Mouse (Mus musculus) hindbrain, postnatal 0 days (tissue): ENCODE results near the gene Cdk8. TPM values are rescaled to one million over a fixed set of nuclear protein-coding genes. Genes with fewer than 3 reads are reported as not detected.

Experiments used
- ATAC-seq: fragments of 200-750 bp; cut with Nextera tagmentation; 2 replicates; pipeline ENCODE4 v1.8.0; 2017; ENCODE audit warnings: mild to moderate bottlenecking, moderate TSS enrichment, moderate library complexity
- DNase-seq: peaks from one replicate; pipeline ENCODE4 v3.0.0-alpha.2; 2015; ENCODE audit warnings: low spot score
- H3K27ac ChIP-seq: fragments of 300-500 bp; sonication (generic); 2 replicates; pipeline ENCODE4 v1.5.1; 2014; ENCODE audit warnings: mild to moderate bottlenecking
- H3K27me3 ChIP-seq: fragments of 300-500 bp; sonication (generic); 2 replicates; pipeline ENCODE4 v1.6.1; 2014; ENCODE audit warnings: low read length, mixed read lengths; ENCODE audit not compliant: insufficient read depth
- H3K36me3 ChIP-seq: fragments of 300-500 bp; sonication (generic); 2 replicates; pipeline ENCODE4 v1.6.1; 2014; ENCODE audit warnings: low read length, mixed read lengths; ENCODE audit not compliant: insufficient read depth
- H3K4me1 ChIP-seq: fragments of 300-500 bp; sonication (generic); 2 replicates; pipeline ENCODE4 v1.6.1; 2014; ENCODE audit warnings: antibody characterized with exemption, low read length, mixed read lengths; ENCODE audit not compliant: insufficient read depth
- H3K4me2 ChIP-seq: fragments of 300-500 bp; sonication (generic); 2 replicates; pipeline ENCODE4 v1.6.1; 2014; ENCODE audit warnings: low read depth, mild to moderate bottlenecking, low read length, moderate library complexity, mixed read lengths
- H3K4me3 ChIP-seq: fragments of 300-500 bp; sonication (generic); 2 replicates; pipeline ENCODE4 v1.5.1; 2014; ENCODE audit warnings: low read length
- H3K9ac ChIP-seq: fragments of 300-500 bp; sonication (generic); replicated peaks from 2 replicates; pipeline ENCODE4 v1.6.1; 2014; ENCODE audit warnings: mild to moderate bottlenecking, low read length, moderate library complexity, mixed read lengths
- H3K9me3 ChIP-seq: fragments of 300-500 bp; sonication (generic); 2 replicates; pipeline ENCODE4 v1.6.1; 2016; ENCODE audit warnings: low read length, mixed read lengths
- CTCF ChIP-seq: IDR thresholded peaks from 2 replicates; pipeline ENCODE4 v1.5.1; 2016; ENCODE audit warnings: antibody characterized with exemption, control low read depth, low read depth
- WGBS: fragments of 180-500 bp; shearing (Covaris S2); extraction: QIAGEN DNeasy Blood & Tissue Kit; methylation state at CpG from one replicate; pipeline ENCODE4 v1.1.7; 2014; 5-methylcytosine and 5-hydroxymethylcytosine counted together
- polyA plus RNA-seq: library from polyadenylated mRNA; unstranded; fragments of >200 nt; fragmentation: Nextera tagmentation; extraction: Ambion mirVana; gene quantifications from 2 replicates; pipeline ENCODE4 v1.2.1, GENCODE M21; 2015
- total RNA-seq: library from RNA; depleted of rRNA; stranded (reverse); fragments of >200 nt; gene quantifications from 2 replicates; pipeline ENCODE4 v1.2.3, GENCODE M21; 2014

Gene Cdk8
- total and polyA plus RNA-seq, 2 experiments from 2014 or later = 13.2 to 33.8 TPM

GRCm38 (mm10) chr5:146231655-146231996, 596 bp downstream of the Cdk8 start:
- Histone ChIP-seq H3K36me3 (no peaks in the 10 kb centered on the region), H3K4me1 (no peaks in the 10 kb centered on the region), H3K9me3 (no peaks in the 10 kb centered on the region), H3K9ac (peak overlapping the region; percentile 72), H3K27ac (peak overlapping the region; percentile 90), H3K4me3 (peak overlapping the region; percentile 76), H3K4me2 (peak overlapping the region; percentile 87), H3K27me3 (no peaks in the 10 kb centered on the region)
- peak; percentile 9 for DNase-seq
- 1% methylated on average over 19 of the region's 19 CpGs for WGBS
- TF ChIP-seq CTCF = no peak
- no peak; the same call in 1 of the 2 replicates for ATAC-seq

- ATAC-seq (no peak), DNase-seq (no peak)
- Histone ChIP-seq H3K4me1 (0 out of 2 replicates have a peak, but pooled peaks cover 5% of the 10 kb centered on the region), H3K36me3 (no peaks in the 10 kb centered on the region), H3K4me3 (peak overlapping the region; percentile 76), H3K27ac (no peak overlapping the region), H3K4me2 (peak overlapping the region; percentile 87), H3K9me3 (no peaks in the 10 kb centered on the region), H3K27me3 (no peaks in the 10 kb centered on the region), H3K9ac (peak overlapping the region; percentile 72)
- no peak for TF ChIP-seq CTCF
- WGBS = 31% methylated on average over 6 of the region's 6 CpGs
Measured at GRCm38 (mm10) chr5:146232056-146232675, 1.1 kb downstream of the Cdk8 start.

DNA sequence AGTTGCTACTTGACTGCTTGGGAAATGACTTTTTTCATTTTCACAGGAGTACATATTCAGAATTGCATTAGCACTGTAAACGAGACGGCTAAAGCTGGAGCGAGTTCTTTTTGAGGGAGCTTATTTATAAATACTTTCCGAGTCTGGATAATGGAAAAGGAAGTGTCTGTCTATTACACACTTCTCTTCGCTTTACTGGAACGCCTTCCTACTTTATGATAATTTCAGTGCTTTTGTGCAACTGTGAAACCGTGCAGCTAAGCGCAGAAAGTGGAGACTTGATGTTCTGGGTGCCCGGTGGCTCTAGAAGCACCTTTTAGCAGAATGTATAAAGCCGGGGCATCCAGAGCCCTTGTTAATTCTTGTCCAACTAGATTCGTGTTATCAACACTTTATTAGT, 1.8 kb downstream of the Cdk8 start:
- Histone ChIP-seq H3K4me3 (peak overlapping the region; percentile 76), H3K9ac (peak overlapping the region; percentile 72; the same call in 1 of the 2 replicates), H3K4me1 (0 out of 2 replicates have a peak, but pooled peaks cover 6% of the 10 kb centered on the region), H3K4me2 (peak overlapping the region; percentile 87), H3K9me3 (no peaks in the 10 kb centered on the region), H3K27ac (no peak overlapping the region), H3K27me3 (no peaks in the 10 kb centered on the region), H3K36me3 (no peaks in the 10 kb centered on the region)
- no peak for TF ChIP-seq CTCF
- WGBS = 51% methylated on average over 11 of the region's 11 CpGs
- no peak for ATAC-seq
- DNase-seq = no peak

DNA sequence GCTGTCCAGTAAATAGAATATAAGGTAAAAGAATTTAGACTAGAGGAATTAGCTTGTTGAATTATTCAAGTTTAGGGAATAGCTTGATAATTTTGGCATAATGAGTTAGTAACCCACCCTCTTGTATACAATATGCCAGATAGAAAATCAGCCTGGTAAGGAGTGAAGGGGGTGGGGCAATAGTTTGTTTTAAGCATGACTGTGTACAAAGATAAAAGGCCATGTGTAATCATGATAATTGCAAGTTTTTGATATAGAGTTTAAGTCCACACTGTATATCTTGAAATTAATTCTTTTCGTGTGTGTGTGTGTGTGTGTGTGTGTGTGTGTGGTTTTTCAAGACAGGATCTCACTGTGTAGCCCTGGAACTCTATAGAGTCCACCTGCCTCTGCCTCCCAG, 3.3 kb downstream of the Cdk8 start:
- Histone ChIP-seq H3K27me3 (no peaks in the 10 kb centered on the region), H3K36me3 (no peaks in the 10 kb centered on the region), H3K9me3 (no peaks in the 10 kb centered on the region), H3K9ac (no peak overlapping the region), H3K4me2 (no peak overlapping the region), H3K4me3 (no peak overlapping the region), H3K4me1 (0 out of 2 replicates have a peak, but pooled peaks cover 6% of the 10 kb centered on the region), H3K27ac (no peak overlapping the region)
- TF ChIP-seq CTCF = no peak
- 77% methylated on average over 1 of the region's 1 CpGs for WGBS
- no peak for ATAC-seq
- no peak for DNase-seq

GRCm38 (mm10) chr5:146238274-146238673, 7.2 kb downstream of the Cdk8 start:
- Histone ChIP-seq H3K4me2 (no peak overlapping the region), H3K4me3 (no peak overlapping the region), H3K9ac (no peak overlapping the region), H3K27ac (no peak overlapping the region), H3K9me3 (no peaks in the 10 kb centered on the region), H3K36me3 (no peaks in the 10 kb centered on the region), H3K27me3 (no peaks in the 10 kb centered on the region), H3K4me1 (0 out of 2 replicates have a peak, but pooled peaks cover 6% of the 10 kb centered on the region)
- WGBS = 91% methylated on average over 10 of the region's 10 CpGs
- ATAC-seq (no peak), DNase-seq (no peak)
- TF ChIP-seq CTCF = no peak

DNA sequence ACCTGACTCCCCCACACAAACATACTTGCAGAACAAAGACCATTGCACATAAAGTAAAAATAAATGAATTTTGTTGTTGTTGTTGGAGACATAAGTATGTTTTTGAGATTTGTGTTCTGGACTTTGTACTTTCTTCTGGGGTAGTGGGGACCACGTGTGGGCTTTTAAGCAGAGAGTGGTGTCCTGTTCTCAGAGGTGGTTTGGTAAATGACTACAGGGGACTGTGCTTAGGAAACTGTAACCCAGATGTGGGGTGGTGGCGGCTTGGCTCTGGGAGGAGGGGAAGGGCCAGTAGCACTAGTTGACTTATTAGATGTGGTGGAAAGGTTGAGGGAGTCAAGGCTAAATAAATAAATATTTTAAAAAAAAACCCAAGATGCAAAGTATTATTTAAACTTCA, 9.7 kb downstream of the Cdk8 start:
- no peak overlapping the region for H3K27ac ChIP-seq
- no peaks in the 10 kb centered on the region for H3K9me3 ChIP-seq
- H3K27me3 ChIP-seq = no peaks in the 10 kb centered on the region
- H3K4me3 ChIP-seq = no peak overlapping the region
- H3K9ac ChIP-seq = no peak overlapping the region
- no peak overlapping the region for H3K4me2 ChIP-seq
- TF ChIP-seq CTCF = no peak
- no peaks in the 10 kb centered on the region for H3K36me3 ChIP-seq
- WGBS = 93% methylated on average over 2 of the region's 2 CpGs
- ATAC-seq (no peak), DNase-seq (no peak)
- H3K4me1 ChIP-seq = 0 out of 2 replicates have a peak, but pooled peaks cover 6% of the 10 kb centered on the region

- H3K36me3 ChIP-seq = no peaks in the 10 kb centered on the region
- no peak overlapping the region for H3K4me3 ChIP-seq
- H3K9ac ChIP-seq = no peak overlapping the region
- no peak for DNase-seq
- H3K27me3 ChIP-seq = no peaks in the 10 kb centered on the region
- no peak for TF ChIP-seq CTCF
- no peak overlapping the region for H3K4me2 ChIP-seq
- no peak for ATAC-seq
- H3K4me1 ChIP-seq = 0 out of 2 replicates have a peak, but pooled peaks cover 6% of the 10 kb centered on the region
- H3K9me3 ChIP-seq = no peaks in the 10 kb centered on the region
- WGBS = 92% methylated on average over 3 of the region's 3 CpGs
- H3K27ac ChIP-seq = no peak overlapping the region
Measured at GRCm38 (mm10) chr5:146241202-146241601, 10.2 kb downstream of the Cdk8 start.
